Mouse (Mus musculus): ENCODE measurements around the gene Kcnh1.

GRCm38 (mm10) chr1:192378546-192379075, 188.0 kb downstream of the Kcnh1 start:
- no peak for TF ChIP-seq CTCF (IDR thresholded peaks at IDR 0.05; ENCODE audit: low read depth)
- no peak for TF ChIP-seq EP300 (IDR thresholded peaks at IDR 0.05; ENCODE audit: low read depth)

Data from liver, embryonic 14.5 days (tissue).